Mouse (Mus musculus) G1E (cell line): ENCODE measurements around the gene Lrrc4b.

Experiments
- CTCF ChIP-seq: IDR thresholded peaks from 2 replicates; pipeline ENCODE4 v1.5.1; 2012; ENCODE audit warnings: low read depth, low read length, inconsistent platforms, mixed read lengths
- GATA1 ChIP-seq: IDR thresholded peaks from 2 replicates; pipeline ENCODE4 v1.6.1; 2012; ENCODE audit warnings: borderline replicate concordance, low read length, inconsistent platforms, mixed read lengths
- POLR2AphosphoS5 ChIP-seq: IDR thresholded peaks from 2 replicates; pipeline ENCODE4 v1.6.1; 2012; ENCODE audit warnings: low read depth, low read length, inconsistent platforms; ENCODE audit not compliant: insufficient replicate concordance

DNA sequence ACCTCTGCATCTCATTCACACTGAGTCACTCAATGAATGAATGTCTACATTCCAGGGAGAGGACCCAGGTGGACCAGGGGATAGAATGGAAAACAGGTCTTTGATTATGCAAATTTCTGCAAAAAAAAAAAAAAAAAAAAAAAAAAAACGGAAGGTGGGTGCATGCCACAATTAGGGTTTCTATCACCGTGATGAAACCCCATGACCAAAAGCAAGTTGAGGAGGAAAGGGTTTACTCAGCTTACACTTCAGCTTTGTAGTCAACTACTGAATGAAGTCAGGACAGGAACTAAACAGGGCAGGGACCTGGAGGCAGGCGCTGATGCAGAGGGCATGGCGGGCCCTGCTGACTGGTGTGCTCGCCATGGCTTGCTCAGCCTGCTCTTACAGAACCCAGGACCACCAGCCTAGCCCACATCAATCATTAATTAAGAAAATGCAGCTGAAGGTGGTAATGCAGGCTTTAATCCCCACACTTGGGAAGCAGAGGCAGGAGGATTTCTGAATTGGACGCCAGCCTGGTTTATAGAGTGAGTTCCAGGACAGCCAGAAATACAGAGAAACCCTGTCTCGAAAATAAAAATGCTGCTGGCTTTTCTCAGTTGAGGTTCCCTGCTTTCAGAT, 56.9 kb downstream of the Lrrc4b start:
- TF ChIP-seq CTCF (no peak), POLR2AphosphoS5 (no peak), GATA1 (no peak)
